Mouse (Mus musculus) adrenal gland, postnatal 36 days (tissue): ENCODE data around the gene Mapk8ip2. TPM values are rescaled to one million over a fixed set of nuclear protein-coding genes. Genes with fewer than 3 reads are reported as not detected.

ENCODE experiments used
- DNase-seq, 2 experiments: peaks; one replicate each; pipeline ENCODE4 v3.0.0; 2021; ENCODE audit warnings: mixed read lengths in 1 of 2
- total RNA-seq, 2 experiments: library from RNA; stranded (reverse); gene quantifications; 2 replicates each; pipeline ENCODE4 v1.2.3; 2021

The Mapk8ip2 gene
- total RNA-seq, 2 experiments from 2014 or later: 6.6 to 8.5 TPM

GRCm38 (mm10) chr15:89452906-89453864, 528 bp upstream of the Mapk8ip2 start:
- DNase-seq: peak; percentile 79 to 85

GRCm38 (mm10) chr15:89454857-89455256, 1.1 kb downstream of the Mapk8ip2 start:
- no peak for DNase-seq

GRCm38 (mm10) chr15:89455642-89456041, 1.9 kb downstream of the Mapk8ip2 start:
- DNase-seq: no peak

- no peak for DNase-seq
These were observed 5.2 kb downstream of the Mapk8ip2 start for GRCm38 (mm10) chr15:89458942-89459341.

- DNase-seq: no peak
These were observed 6.1 kb downstream of the Mapk8ip2 start for GRCm38 (mm10) chr15:89459821-89460220.

- DNase-seq: no peak
These were observed 6.6 kb downstream of the Mapk8ip2 start for GRCm38 (mm10) chr15:89460298-89460697.

- DNase-seq: no peak
These were observed 7.6 kb downstream of the Mapk8ip2 start for GRCm38 (mm10) chr15:89461321-89461720.

- no peak for DNase-seq
These were observed 8.5 kb downstream of the Mapk8ip2 start for GRCm38 (mm10) chr15:89462176-89462575.

GRCm38 (mm10) chr15:89463334-89464235, 9.9 kb downstream of the Mapk8ip2 start:
- peak; percentile 20 to 42 for DNase-seq

GRCm38 (mm10) chr15:89465052-89465451, 11.3 kb downstream of the Mapk8ip2 start:
- no peak for DNase-seq

GRCm38 (mm10) chr15:89468577-89468976, 14.9 kb downstream of the Mapk8ip2 start:
- no peak for DNase-seq

- no peak for DNase-seq
These were observed 17.8 kb downstream of the Mapk8ip2 start for GRCm38 (mm10) chr15:89471476-89471875.

- no peak for DNase-seq
These were observed 19.7 kb downstream of the Mapk8ip2 start for GRCm38 (mm10) chr15:89473370-89473769.

- no peak for DNase-seq
These were observed 20.2 kb downstream of the Mapk8ip2 start for GRCm38 (mm10) chr15:89473921-89474320.

GRCm38 (mm10) chr15:89474596-89475292, 21.0 kb downstream of the Mapk8ip2 start:
- DNase-seq: no peak

GRCm38 (mm10) chr15:89475293-89475600, 21.5 kb downstream of the Mapk8ip2 start:
- no peak for DNase-seq

- DNase-seq: peak; percentile 96 to 98
These were observed 22.1 kb downstream of the Mapk8ip2 start for GRCm38 (mm10) chr15:89475611-89476474.

GRCm38 (mm10) chr15:89476475-89476815, 22.7 kb downstream of the Mapk8ip2 start:
- DNase-seq: no peak

- peak; percentile 48 to 70 for DNase-seq
These were observed 23.4 kb downstream of the Mapk8ip2 start, which contains the start of gene Arsa for GRCm38 (mm10) chr15:89477091-89477491. Gene Arsa, minus strand, starts transcription at chr15:89477425.

GRCm38 (mm10) chr15:89477806-89478205, 24.1 kb downstream of the Mapk8ip2 start:
- no peak for DNase-seq

GRCm38 (mm10) chr15:89478622-89479021, 24.9 kb downstream of the Mapk8ip2 start:
- no peak for DNase-seq
